Mouse (Mus musculus) heart, adult 8-10 months (tissue): Measurements from ENCODE around the gene Zfp865. TPM values are rescaled to one million over a fixed set of nuclear protein-coding genes. Genes with fewer than 3 reads are reported as not detected.
"Not testable (repeated sequence)": the region's sequence is repeated elsewhere in the genome, so short reads cannot be mapped to it uniquely, and the experiment has no call there.

Experiments
- DNase-seq: peaks from one replicate; pipeline ENCODE4 v3.0.0; 2022; ENCODE audit warnings: low spot score
- total RNA-seq, 4 experiments: library from RNA; stranded (reverse); gene quantifications; 2 replicates each; pipeline ENCODE4 v1.2.4; 2022

Zfp865 gene
- total RNA-seq, 4 experiments from 2014 or later: 11.5 to 13.3 (median 12.8) TPM

- peak; percentile 64 for DNase-seq
Measured at GRCm38 (mm10) chr7:5051193-5052192, 31.3 kb downstream of the Zfp865 start, which contains the start of gene Zfp580. Zfp580 (plus strand) TSS chr7:5051538.

GRCm38 (mm10) chr7:5052438-5052837, 32.3 kb downstream of the Zfp865 start:
- DNase-seq: no peak

GRCm38 (mm10) chr7:5052931-5053343, 32.8 kb downstream of the Zfp865 start:
- DNase-seq: no peak

- no peak for DNase-seq
Measured at GRCm38 (mm10) chr7:5053456-5054179, 33.4 kb downstream of the Zfp865 start.

GRCm38 (mm10) chr7:5056651-5057263, 36.6 kb downstream of the Zfp865 start:
- no peak for DNase-seq

GRCm38 (mm10) chr7:5057381-5057780, 37.2 kb downstream of the Zfp865 start:
- no peak for DNase-seq

- no peak for DNase-seq
Measured at GRCm38 (mm10) chr7:5057804-5058203, 37.6 kb downstream of the Zfp865 start.

- DNase-seq: no peak
Measured at GRCm38 (mm10) chr7:5058631-5059030, 38.5 kb downstream of the Zfp865 start.

GRCm38 (mm10) chr7:5059421-5059820, 39.2 kb downstream of the Zfp865 start:
- no peak for DNase-seq

GRCm38 (mm10) chr7:5060239-5060731, 40.1 kb downstream of the Zfp865 start:
- DNase-seq: peak; percentile 67

GRCm38 (mm10) chr7:5060944-5061773, 41.0 kb downstream of the Zfp865 start:
- peak; percentile 99 for DNase-seq

GRCm38 (mm10) chr7:5061774-5062359, 41.7 kb downstream of the Zfp865 start, which contains the start of gene U2af2:
U2af2 (plus strand) TSS chr7:5062143.
- peak; percentile 91 for DNase-seq

GRCm38 (mm10) chr7:5062360-5063001, 42.3 kb downstream of the Zfp865 start:
- DNase-seq: peak; percentile 68

GRCm38 (mm10) chr7:5064886-5065285, 44.7 kb downstream of the Zfp865 start:
- no peak for DNase-seq

- no peak for DNase-seq
Measured at GRCm38 (mm10) chr7:5073586-5073985, 53.4 kb downstream of the Zfp865 start.

- DNase-seq: no peak
Measured at GRCm38 (mm10) chr7:5074984-5075383, 54.8 kb downstream of the Zfp865 start.

GRCm38 (mm10) chr7:5076931-5077330, 56.8 kb downstream of the Zfp865 start:
- no peak for DNase-seq

- DNase-seq: not testable (repeated sequence)
Measured at GRCm38 (mm10) chr7:5079365-5080009, 59.3 kb downstream of the Zfp865 start.
